Mouse (Mus musculus): Measurements from ENCODE around the gene Serpina1b. TPM values are rescaled to one million over a fixed set of nuclear protein-coding genes. Genes with fewer than 3 reads are reported as not detected.
"Not testable (repeated sequence)": the region's sequence is repeated elsewhere in the genome, so short reads cannot be mapped to it uniquely, and the experiment has no call there.

Gene Serpina1b
- polyA plus RNA-seq, 1 experiment from 2014 or later = 49.0 TPM

- H3K27ac ChIP-seq; H3K9me3 ChIP-seq; H3K4me3 ChIP-seq; H3K4me1 ChIP-seq; DNase-seq (ENCODE audit: low spot score); H3K36me3 ChIP-seq; H3K27me3 ChIP-seq (ENCODE audit: insufficient read depth, poor library complexity, severe bottlenecking): not testable (repeated sequence)
- WGBS = 80% methylated on average over 5 of the region's 5 CpGs
These were observed 84.2 kb downstream of the Serpina1b start for GRCm38 (mm10) chr12:103745957-103746356.

- H3K4me3 ChIP-seq; H3K27me3 ChIP-seq (ENCODE audit: insufficient read depth, poor library complexity, severe bottlenecking); H3K9me3 ChIP-seq; H3K27ac ChIP-seq; DNase-seq (ENCODE audit: low spot score); H3K36me3 ChIP-seq; H3K4me1 ChIP-seq: not testable (repeated sequence)
- 81% methylated on average over 6 of the region's 6 CpGs for WGBS
These were observed 92.2 kb downstream of the Serpina1b start for GRCm38 (mm10) chr12:103737791-103738580.

- H3K36me3 ChIP-seq; H3K9me3 ChIP-seq; H3K4me3 ChIP-seq; H3K27me3 ChIP-seq (ENCODE audit: insufficient read depth, poor library complexity, severe bottlenecking); DNase-seq (ENCODE audit: low spot score); H3K4me1 ChIP-seq; H3K27ac ChIP-seq: not testable (repeated sequence)
- 75% methylated on average over 4 of the region's 4 CpGs for WGBS
These were observed 94.6 kb downstream of the Serpina1b start for GRCm38 (mm10) chr12:103735566-103735965.

GRCm38 (mm10) chr12:103735101-103735500 is 95.1 kb downstream of the Serpina1b start:
- H3K36me3 ChIP-seq; H3K27me3 ChIP-seq (ENCODE audit: insufficient read depth, poor library complexity, severe bottlenecking); H3K27ac ChIP-seq; DNase-seq (ENCODE audit: low spot score); H3K4me1 ChIP-seq; H3K9me3 ChIP-seq; H3K4me3 ChIP-seq: not testable (repeated sequence)
- 79% methylated on average over 4 of the region's 4 CpGs for WGBS

GRCm38 (mm10) chr12:103711537-103711936 is 118.6 kb downstream of the Serpina1b start:
- 68% methylated on average over 3 of the region's 3 CpGs for WGBS

GRCm38 (mm10) chr12:103710405-103710804 is 119.8 kb downstream of the Serpina1b start:
- H3K9me3 ChIP-seq = no peaks in the 10 kb centered on the region
- H3K4me1 ChIP-seq = peaks cover 11% of the 10 kb centered on the region
- DNase-seq (ENCODE audit: low spot score) = no peak
- no peaks in the 10 kb centered on the region for H3K27me3 ChIP-seq (ENCODE audit: insufficient read depth, poor library complexity, severe bottlenecking)
- no peak overlapping the region for H3K4me3 ChIP-seq
- no peaks in the 10 kb centered on the region for H3K36me3 ChIP-seq
- WGBS = 50% methylated on average over 1 of the region's 1 CpGs
- no peak overlapping the region for H3K27ac ChIP-seq

More at GRCm38 (mm10) chr12:103711537-103711936, 118.6 kb downstream of the Serpina1b start:
- Histone ChIP-seq H3K27ac (no peak overlapping the region), H3K9me3 (no peaks in the 10 kb centered on the region), H3K27me3 (ENCODE audit: insufficient read depth, poor library complexity, severe bottlenecking) (no peaks in the 10 kb centered on the region), H3K4me1 (peaks cover 11% of the 10 kb centered on the region), H3K4me3 (no peak overlapping the region), H3K36me3 (no peaks in the 10 kb centered on the region)
- DNase-seq (ENCODE audit: low spot score) = no peak

- Histone ChIP-seq H3K4me3 (no peak overlapping the region), H3K36me3 (no peaks in the 10 kb centered on the region), H3K4me1 (peaks cover 11% of the 10 kb centered on the region), H3K9me3 (no peaks in the 10 kb centered on the region), H3K27me3 (ENCODE audit: insufficient read depth, poor library complexity, severe bottlenecking) (no peaks in the 10 kb centered on the region), H3K27ac (no peak overlapping the region)
- DNase-seq (ENCODE audit: low spot score) = no peak
- WGBS = 34% methylated on average over 4 of the region's 4 CpGs
These were observed 124.1 kb downstream of the Serpina1b start for GRCm38 (mm10) chr12:103706113-103706512.

GRCm38 (mm10) chr12:103705547-103705946 is 124.6 kb downstream of the Serpina1b start:
- no peak for DNase-seq (ENCODE audit: low spot score)
- Histone ChIP-seq H3K27ac (no peak overlapping the region), H3K36me3 (no peaks in the 10 kb centered on the region), H3K9me3 (no peaks in the 10 kb centered on the region), H3K27me3 (ENCODE audit: insufficient read depth, poor library complexity, severe bottlenecking) (no peaks in the 10 kb centered on the region), H3K4me1 (peaks cover 11% of the 10 kb centered on the region), H3K4me3 (no peak overlapping the region)
- WGBS = 48% methylated on average over 2 of the region's 2 CpGs

- 82% methylated on average over 4 of the region's 4 CpGs for WGBS
These were observed 129.9 kb downstream of the Serpina1b start for GRCm38 (mm10) chr12:103700144-103700750.

GRCm38 (mm10) chr12:103695429-103695828 is 134.7 kb downstream of the Serpina1b start, which contains the start of gene Serpina1f:
Gene Serpina1f (minus strand): TSS chr12:103695529.
- Histone ChIP-seq H3K27ac (no peak within 1 kb of the TSS), H3K9me3 (no peaks in the 10 kb centered on the region), H3K4me1 (no peaks in the 10 kb centered on the region), H3K36me3 (no peaks in the 10 kb centered on the region), H3K4me3 (no peak within 1 kb of the TSS), H3K27me3 (ENCODE audit: insufficient read depth, poor library complexity, severe bottlenecking) (no peaks in the 10 kb centered on the region)
- no peak for DNase-seq (ENCODE audit: low spot score)
- WGBS = 87% methylated on average over 8 of the region's 8 CpGs

More at GRCm38 (mm10) chr12:103700144-103700750, 129.9 kb downstream of the Serpina1b start:
- Histone ChIP-seq H3K36me3 (no peaks in the 10 kb centered on the region), H3K4me3 (no peak overlapping the region), H3K27ac (no peak overlapping the region), H3K9me3 (no peaks in the 10 kb centered on the region), H3K27me3 (ENCODE audit: insufficient read depth, poor library complexity, severe bottlenecking) (no peaks in the 10 kb centered on the region), H3K4me1 (no peaks in the 10 kb centered on the region)
- no peak for DNase-seq (ENCODE audit: low spot score)

GRCm38 (mm10) chr12:103688221-103688814 is 141.9 kb downstream of the Serpina1b start:
- DNase-seq (ENCODE audit: low spot score) = no peak
- H3K27me3 ChIP-seq (ENCODE audit: insufficient read depth, poor library complexity, severe bottlenecking) = no peaks in the 10 kb centered on the region
- WGBS = 30% methylated on average over 3 of the region's 3 CpGs

GRCm38 (mm10) chr12:103687021-103687420 is 143.2 kb downstream of the Serpina1b start:
- H3K9me3 ChIP-seq = no peaks in the 10 kb centered on the region
- DNase-seq (ENCODE audit: low spot score) = no peak
- H3K27me3 ChIP-seq (ENCODE audit: insufficient read depth, poor library complexity, severe bottlenecking) = no peaks in the 10 kb centered on the region
- H3K36me3 ChIP-seq = no peaks in the 10 kb centered on the region
- H3K4me1 ChIP-seq = peaks cover 11% of the 10 kb centered on the region
- no peak overlapping the region for H3K4me3 ChIP-seq
- 60% methylated on average over 7 of the region's 7 CpGs for WGBS
- H3K27ac ChIP-seq = no peak overlapping the region

More at GRCm38 (mm10) chr12:103688221-103688814, 141.9 kb downstream of the Serpina1b start:
- peaks cover 11% of the 10 kb centered on the region for H3K4me1 ChIP-seq
- H3K27ac ChIP-seq = no peak overlapping the region
- no peaks in the 10 kb centered on the region for H3K9me3 ChIP-seq
- no peaks in the 10 kb centered on the region for H3K36me3 ChIP-seq
- no peak overlapping the region for H3K4me3 ChIP-seq

- WGBS = 66% methylated on average over 3 of the region's 3 CpGs
- H3K9me3 ChIP-seq = no peaks in the 10 kb centered on the region
- H3K4me1 ChIP-seq = peaks cover 11% of the 10 kb centered on the region
- no peaks in the 10 kb centered on the region for H3K27me3 ChIP-seq (ENCODE audit: insufficient read depth, poor library complexity, severe bottlenecking)
- no peak overlapping the region for H3K4me3 ChIP-seq
- DNase-seq (ENCODE audit: low spot score) = no peak
- H3K36me3 ChIP-seq = no peaks in the 10 kb centered on the region
- H3K27ac ChIP-seq = no peak overlapping the region
These were observed 144.1 kb downstream of the Serpina1b start for GRCm38 (mm10) chr12:103686050-103686449.
